Mouse (Mus musculus) embryonic facial prominence, embryonic 15.5 days (tissue): ENCODE data around the gene Zfp13. TPM values are rescaled to one million over a fixed set of nuclear protein-coding genes. Genes with fewer than 3 reads are reported as not detected.

Experiments
- ATAC-seq: fragments of 200-750 bp; cut with Nextera tagmentation; 2 replicates; pipeline ENCODE4 v1.8.0; 2017; ENCODE audit warnings: low read depth, moderate TSS enrichment; ENCODE audit not compliant: insufficient number of reproducible peaks, low FRiP score, low TSS enrichment
- H3K27ac ChIP-seq: fragments of 300-500 bp; sonication (generic); replicated peaks from 2 replicates; pipeline ENCODE4 v1.5.1; 2015; ENCODE audit warnings: mild to moderate bottlenecking, inconsistent platforms
- H3K27me3 ChIP-seq: fragments of 300-500 bp; sonication (generic); 2 replicates; pipeline ENCODE4 v1.6.1; 2015; ENCODE audit warnings: inconsistent platforms
- H3K36me3 ChIP-seq: fragments of 300-500 bp; sonication (generic); 2 replicates; pipeline ENCODE4 v1.6.1; 2015; ENCODE audit warnings: mild to moderate bottlenecking, inconsistent platforms
- H3K4me1 ChIP-seq: fragments of 300-500 bp; sonication (generic); 2 replicates; pipeline ENCODE4 v1.6.1; 2015; ENCODE audit warnings: inconsistent platforms
- H3K4me2 ChIP-seq: fragments of 300-500 bp; sonication (generic); replicated peaks from 2 replicates; pipeline ENCODE4 v1.6.1; 2015; ENCODE audit warnings: mild to moderate bottlenecking, inconsistent platforms
- H3K4me3 ChIP-seq: fragments of 300-500 bp; sonication (generic); replicated peaks from 2 replicates; pipeline ENCODE4 v1.5.1; 2015; ENCODE audit warnings: mild to moderate bottlenecking, inconsistent platforms
- H3K9ac ChIP-seq: fragments of 300-500 bp; sonication (generic); 2 replicates; pipeline ENCODE4 v1.6.1; 2015; ENCODE audit warnings: inconsistent platforms
- H3K9me3 ChIP-seq: fragments of 300-500 bp; sonication (generic); replicated peaks from 2 replicates; pipeline ENCODE4 v1.6.1; 2016; ENCODE audit warnings: inconsistent platforms
- WGBS: fragments of 180-500 bp; shearing (Covaris S2); methylation state at CpG from one replicate; pipeline ENCODE4 v1.1.7; 2015; 5-methylcytosine and 5-hydroxymethylcytosine counted together
- polyA plus RNA-seq: library from polyadenylated mRNA; unstranded; fragments of >200 nt; fragmentation: Nextera tagmentation; extraction: Ambion mirVana; gene quantifications from 2 replicates; pipeline ENCODE4 v1.2.1, GENCODE M21; 2015

Zfp13 gene
- 13.4 and 14.1 TPM in 2 replicates for polyA plus RNA-seq

DNA sequence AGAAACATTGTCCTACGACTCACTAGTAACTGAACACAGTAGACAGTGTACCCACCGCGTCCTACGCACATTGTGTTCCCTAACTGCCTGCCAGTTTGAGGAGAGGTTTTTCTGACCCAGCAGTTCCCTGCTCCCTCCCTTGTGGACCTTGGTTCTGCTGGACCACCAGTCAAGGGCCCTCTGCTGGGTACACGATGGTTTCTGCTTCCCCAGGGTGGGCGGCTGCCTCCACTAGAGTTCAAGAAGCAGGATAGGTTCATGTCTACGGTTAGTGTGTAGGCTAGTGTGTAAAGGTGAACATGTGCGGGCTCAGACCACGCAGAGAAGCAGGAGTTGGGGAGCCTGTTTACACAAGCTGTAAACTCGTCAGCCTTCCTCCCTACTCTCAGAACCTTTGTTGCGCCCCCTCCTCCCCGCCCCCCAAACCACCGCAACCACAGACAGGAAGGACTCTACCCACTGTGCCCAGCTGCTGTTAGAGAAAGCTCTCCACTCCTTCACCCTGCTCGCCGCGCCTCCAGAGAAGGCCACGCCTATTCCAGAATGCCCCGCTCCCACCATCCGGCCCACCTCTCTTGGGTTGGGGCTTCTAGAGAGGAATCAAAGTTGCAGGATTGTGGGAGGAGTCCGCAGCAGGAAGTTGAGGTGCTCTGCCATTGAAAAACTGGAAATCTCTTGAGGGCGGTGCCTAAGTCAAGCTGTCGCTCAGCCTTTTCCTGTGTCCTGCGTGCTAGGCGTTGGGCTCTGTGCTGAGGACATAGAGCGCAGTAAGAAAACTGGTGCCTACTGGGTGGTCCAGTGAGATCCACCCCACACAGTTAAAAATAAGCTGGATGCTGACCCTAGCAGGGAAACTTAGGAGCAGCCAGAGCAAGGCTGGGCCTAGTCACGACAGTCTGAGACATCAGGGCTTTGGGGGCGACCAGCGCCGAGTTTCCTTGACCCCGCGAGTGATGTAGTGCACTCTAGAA, at the start of gene Zfp13:
TSS of gene Zfp13 (minus strand) at position 906 of the 971 bp plus-strand sequence.
- 5% methylated on average over 31 of the region's 31 CpGs for WGBS

DNA sequence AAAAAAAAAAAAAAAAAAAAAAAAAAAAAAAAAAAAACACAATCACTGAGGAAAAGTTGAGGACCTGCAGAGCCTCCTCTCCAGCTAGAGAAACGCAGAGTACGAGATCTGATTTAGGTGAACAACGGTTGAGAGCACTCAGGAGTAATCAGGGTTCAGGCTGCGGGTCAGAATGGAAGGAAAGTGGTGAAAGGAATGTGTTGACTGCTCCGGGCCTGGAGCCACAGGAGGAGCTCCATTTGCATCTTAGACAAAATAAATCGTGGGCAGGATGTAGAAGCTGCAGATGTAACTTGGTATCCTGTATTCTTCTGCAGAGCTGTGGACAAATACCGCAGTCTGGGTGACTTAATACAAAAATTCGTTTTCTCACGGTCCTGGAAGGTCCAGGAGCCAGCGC, 46.6 kb upstream of the Zfp13 start:
- no peak overlapping the region for H3K9ac ChIP-seq
- H3K9me3 ChIP-seq = 0 out of 2 replicates have a peak, but pooled peaks cover 4% of the 10 kb centered on the region
- no peaks in the 10 kb centered on the region for H3K36me3 ChIP-seq
- H3K4me2 ChIP-seq = no peak overlapping the region
- 31% methylated on average over 10 of the region's 10 CpGs for WGBS
- peaks cover 35% of the 10 kb centered on the region for H3K27me3 ChIP-seq
- peaks cover 13% of the 10 kb centered on the region for H3K4me1 ChIP-seq
- H3K27ac ChIP-seq = no peak overlapping the region
- ATAC-seq = no peak
- no peak overlapping the region for H3K4me3 ChIP-seq

More for the DNA sequence above, at the start of gene Zfp13:
- ATAC-seq = peak; percentile 96
- Histone ChIP-seq H3K27me3 (no peaks in the 10 kb centered on the region), H3K9me3 (no peaks in the 10 kb centered on the region), H3K27ac (peak within 1 kb of the TSS; percentile 92), H3K36me3 (no peaks in the 10 kb centered on the region), H3K4me3 (peak within 1 kb of the TSS; percentile 48), H3K4me1 (peaks cover 18% of the 10 kb centered on the region), H3K9ac (peak within 1 kb of the TSS; percentile 54), H3K4me2 (peak within 1 kb of the TSS; percentile 78)

DNA sequence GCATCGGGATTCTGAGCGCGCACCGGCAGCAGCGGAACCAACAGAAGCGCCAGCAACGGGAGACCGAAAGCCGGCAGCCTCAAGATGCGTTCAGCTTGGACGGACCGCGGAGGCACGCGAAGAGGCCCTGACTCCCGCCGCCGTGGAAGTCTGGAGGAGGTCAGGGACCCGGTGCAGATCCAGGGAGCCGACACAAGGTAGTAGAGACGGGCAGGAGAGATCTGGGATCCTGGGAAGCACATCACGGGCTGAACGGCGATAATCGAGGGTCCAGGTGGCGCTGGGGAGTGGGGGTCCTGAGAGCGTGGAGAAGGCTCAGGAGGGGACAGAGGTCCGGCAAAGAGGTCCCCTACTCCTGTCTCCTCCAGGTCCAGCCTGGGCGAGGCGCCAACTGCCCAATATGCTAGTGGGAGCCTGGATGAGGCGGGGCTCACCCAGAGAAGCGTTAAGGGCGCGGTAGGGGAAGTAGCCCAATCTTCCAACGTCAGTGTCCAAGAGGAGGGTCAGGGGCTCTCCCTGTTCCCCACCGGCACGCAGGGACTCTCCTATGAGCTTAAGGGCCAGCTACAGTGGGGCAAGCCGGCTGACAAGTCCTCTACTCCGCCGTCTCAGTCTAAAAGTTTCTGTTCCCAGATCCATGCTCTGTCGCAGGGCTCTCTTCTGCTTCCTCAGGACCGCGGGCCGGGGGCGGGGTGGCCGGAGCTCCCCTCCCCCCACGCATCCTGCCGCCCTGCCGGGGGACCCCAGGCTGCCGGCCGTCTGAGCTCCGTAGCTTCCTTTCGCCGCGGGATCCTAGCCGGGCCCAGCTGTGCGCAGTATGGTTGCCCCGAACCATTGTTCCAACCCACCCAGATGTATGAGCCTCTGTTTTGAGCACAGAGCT, 45.6 kb upstream of the Zfp13 start, which contains the start of gene Mmp25:
TSS of gene Mmp25 (minus strand) at position 665 of the 883 bp plus-strand sequence.
- 0 out of 2 replicates have a peak, but pooled peaks cover 4% of the 10 kb centered on the region for H3K9me3 ChIP-seq
- H3K27me3 ChIP-seq = peaks cover 35% of the 10 kb centered on the region
- H3K9ac ChIP-seq = peak within 1 kb of the TSS; percentile 10
- peaks cover 13% of the 10 kb centered on the region for H3K4me1 ChIP-seq
- no peak within 1 kb of the TSS for H3K27ac ChIP-seq
- H3K4me2 ChIP-seq = peak within 1 kb of the TSS; percentile 82
- H3K36me3 ChIP-seq = no peaks in the 10 kb centered on the region
- 1% methylated on average over 58 of the region's 58 CpGs for WGBS
- peak within 1 kb of the TSS; percentile 46 for H3K4me3 ChIP-seq
- 0 out of 2 replicates have a peak, but pooled peaks have one; percentile 13 for ATAC-seq

DNA sequence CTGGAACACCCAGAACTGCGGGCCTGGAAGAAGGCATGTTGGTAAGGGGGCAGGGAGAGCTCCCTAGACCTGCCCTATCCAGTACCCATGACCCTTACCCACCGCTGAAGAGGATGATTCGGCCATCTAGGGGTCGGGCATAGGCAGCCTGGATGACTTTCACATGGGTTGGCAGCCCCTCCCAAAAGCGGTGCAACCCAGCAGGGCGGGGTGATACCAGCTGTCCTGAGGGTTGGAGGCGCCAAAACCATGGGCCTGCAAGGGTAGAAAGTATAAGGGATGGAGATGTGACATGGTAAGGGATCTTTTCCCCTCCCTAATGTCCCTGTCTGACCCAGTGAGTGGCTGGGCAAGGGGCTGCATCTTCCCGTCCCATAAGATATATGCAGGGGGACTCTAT, 32.0 kb upstream of the Zfp13 start:
- no peaks in the 10 kb centered on the region for H3K9me3 ChIP-seq
- H3K27me3 ChIP-seq = no peaks in the 10 kb centered on the region
- H3K9ac ChIP-seq = no peak overlapping the region
- WGBS = 74% methylated on average over 8 of the region's 8 CpGs
- H3K27ac ChIP-seq = no peak overlapping the region
- ATAC-seq = no peak
- no peaks in the 10 kb centered on the region for H3K36me3 ChIP-seq
- H3K4me3 ChIP-seq = no peak overlapping the region
- H3K4me2 ChIP-seq = no peak overlapping the region
- peaks cover 8% of the 10 kb centered on the region; the same call in 1 of the 2 replicates for H3K4me1 ChIP-seq

DNA sequence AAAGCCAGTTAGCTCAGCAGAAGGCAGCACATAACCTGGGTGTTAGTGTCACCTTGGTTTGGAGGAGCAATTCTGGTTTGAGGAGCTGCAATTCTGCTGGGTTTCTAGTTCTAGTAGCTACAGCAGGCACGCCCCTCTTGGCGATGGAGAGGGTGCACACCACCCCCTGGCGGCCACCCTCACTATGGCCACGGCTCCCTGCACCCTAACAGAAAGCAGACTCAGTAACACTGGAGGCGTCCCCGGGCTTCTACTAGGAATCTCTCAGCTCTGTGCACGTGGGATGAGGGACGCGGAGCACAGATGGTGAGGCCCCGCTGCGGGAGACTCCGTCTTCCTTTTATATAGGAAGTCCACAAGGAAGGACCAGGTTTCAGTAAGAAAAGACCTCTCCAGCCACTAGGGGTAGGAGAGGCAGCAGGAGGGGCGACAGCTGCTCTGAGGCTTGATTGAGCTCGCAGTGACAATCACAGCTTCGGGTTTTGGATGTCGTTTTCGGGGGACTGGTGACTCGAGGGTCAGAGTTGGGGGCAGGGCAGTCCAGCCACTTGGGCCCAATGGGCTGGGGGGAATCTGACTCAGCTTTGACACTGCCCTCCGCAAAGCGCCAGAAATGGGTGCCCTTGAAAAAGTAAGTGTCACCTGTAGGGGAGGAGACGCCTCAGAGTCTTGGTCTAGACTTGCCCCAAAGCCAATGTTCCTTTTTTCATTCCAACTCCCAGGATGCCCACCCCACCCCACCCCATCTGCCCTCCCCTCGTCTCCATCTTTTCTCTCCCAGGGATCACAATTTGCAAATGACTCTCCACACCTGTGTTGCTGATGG, 31.1 kb upstream of the Zfp13 start:
- Histone ChIP-seq H3K9ac (no peak overlapping the region), H3K36me3 (no peaks in the 10 kb centered on the region), H3K9me3 (no peaks in the 10 kb centered on the region)

DNA sequence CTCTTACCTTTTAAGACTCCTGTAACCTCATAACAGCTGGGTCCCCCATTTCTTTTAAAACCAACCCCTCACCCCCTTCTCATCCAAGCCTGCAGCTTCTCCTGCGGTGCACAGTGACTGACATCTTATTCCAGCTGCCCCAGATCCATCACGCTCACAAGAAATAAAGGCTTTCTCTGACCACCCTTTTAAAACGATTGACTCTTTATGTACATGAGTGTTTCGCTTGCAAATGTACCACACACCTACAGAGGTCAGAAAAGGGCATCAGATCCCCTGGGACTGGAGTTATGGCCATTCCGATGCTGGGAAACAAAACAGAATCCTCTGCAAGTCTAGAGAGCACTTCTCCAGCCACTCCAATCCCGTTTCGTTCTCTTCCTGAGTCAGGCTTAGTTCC, 28.5 kb upstream of the Zfp13 start:
- no peaks in the 10 kb centered on the region for H3K27me3 ChIP-seq
- H3K9me3 ChIP-seq = no peaks in the 10 kb centered on the region
- ATAC-seq = no peak
- no peak overlapping the region for H3K9ac ChIP-seq
- H3K36me3 ChIP-seq = no peaks in the 10 kb centered on the region
- H3K27ac ChIP-seq = no peak overlapping the region
- H3K4me1 ChIP-seq = peaks cover 8% of the 10 kb centered on the region; the same call in 1 of the 2 replicates
- H3K4me2 ChIP-seq = no peak overlapping the region
- no peak overlapping the region for H3K4me3 ChIP-seq
- WGBS = 39% methylated on average over 7 of the region's 7 CpGs

More for the DNA sequence above, 31.1 kb upstream of the Zfp13 start:
- peaks cover 8% of the 10 kb centered on the region; the same call in 1 of the 2 replicates for H3K4me1 ChIP-seq
- WGBS = 15% methylated on average over 22 of the region's 22 CpGs
- no peak overlapping the region for H3K27ac ChIP-seq
- no peaks in the 10 kb centered on the region for H3K27me3 ChIP-seq
- H3K4me2 ChIP-seq = peak overlapping the region; percentile 51
- peak overlapping the region; percentile 24 for H3K4me3 ChIP-seq
- ATAC-seq = peak; percentile 79

DNA sequence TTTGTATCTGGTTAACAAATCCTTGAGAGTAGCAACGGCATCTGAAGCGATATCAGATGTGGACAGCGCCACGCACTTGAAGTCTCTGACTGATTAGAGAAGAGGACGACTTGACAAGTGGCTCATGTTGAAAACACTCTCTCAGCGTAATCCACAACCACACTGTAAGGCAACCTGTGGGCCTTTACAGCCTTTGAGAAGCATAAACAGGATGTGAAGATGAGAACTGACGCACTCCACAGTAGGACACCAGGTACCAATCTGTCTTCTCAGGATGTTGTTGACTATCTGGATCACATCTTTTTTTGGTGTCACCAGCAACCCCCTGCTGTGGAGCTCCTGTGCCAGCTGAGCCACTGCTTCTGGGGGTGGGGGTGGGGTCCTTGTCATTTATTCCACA, 21.1 kb upstream of the Zfp13 start:
- H3K9ac ChIP-seq = no peak overlapping the region
- peaks cover 14% of the 10 kb centered on the region; the same call in 1 of the 2 replicates for H3K27me3 ChIP-seq
- no peak overlapping the region for H3K4me3 ChIP-seq
- no peaks in the 10 kb centered on the region for H3K4me1 ChIP-seq
- WGBS = 72% methylated on average over 7 of the region's 7 CpGs
- no peaks in the 10 kb centered on the region for H3K36me3 ChIP-seq
- ATAC-seq = no peak
- H3K4me2 ChIP-seq = no peak overlapping the region
- H3K9me3 ChIP-seq = no peaks in the 10 kb centered on the region
- H3K27ac ChIP-seq = no peak overlapping the region

DNA sequence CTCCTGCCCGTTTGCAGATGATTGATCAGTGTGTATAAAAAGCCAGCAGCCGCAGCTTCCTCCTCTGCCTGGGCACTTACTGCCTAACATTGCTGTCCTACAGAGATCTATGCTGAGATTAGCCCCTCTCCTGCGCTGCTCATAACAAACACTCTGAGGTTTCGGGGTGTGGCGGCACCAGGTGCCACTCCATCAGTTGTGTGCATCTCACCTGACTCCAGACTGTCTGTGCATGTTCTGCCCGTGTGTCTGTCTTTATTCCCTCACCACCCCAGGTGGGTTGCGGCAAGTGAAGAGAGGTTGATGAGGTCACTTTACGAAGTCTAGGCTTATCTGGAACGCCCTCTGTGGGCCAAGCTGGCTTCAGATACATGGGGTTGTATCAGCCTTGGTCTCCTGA, 17.8 kb upstream of the Zfp13 start:
- H3K4me1 ChIP-seq = no peaks in the 10 kb centered on the region
- no peak overlapping the region for H3K9ac ChIP-seq
- H3K27me3 ChIP-seq = peaks cover 14% of the 10 kb centered on the region; the same call in 1 of the 2 replicates
- no peak for ATAC-seq
- no peaks in the 10 kb centered on the region for H3K36me3 ChIP-seq
- 51% methylated on average over 9 of the region's 9 CpGs for WGBS
- H3K9me3 ChIP-seq = no peaks in the 10 kb centered on the region
- H3K27ac ChIP-seq = no peak overlapping the region
- no peak overlapping the region for H3K4me3 ChIP-seq
- H3K4me2 ChIP-seq = no peak overlapping the region

DNA sequence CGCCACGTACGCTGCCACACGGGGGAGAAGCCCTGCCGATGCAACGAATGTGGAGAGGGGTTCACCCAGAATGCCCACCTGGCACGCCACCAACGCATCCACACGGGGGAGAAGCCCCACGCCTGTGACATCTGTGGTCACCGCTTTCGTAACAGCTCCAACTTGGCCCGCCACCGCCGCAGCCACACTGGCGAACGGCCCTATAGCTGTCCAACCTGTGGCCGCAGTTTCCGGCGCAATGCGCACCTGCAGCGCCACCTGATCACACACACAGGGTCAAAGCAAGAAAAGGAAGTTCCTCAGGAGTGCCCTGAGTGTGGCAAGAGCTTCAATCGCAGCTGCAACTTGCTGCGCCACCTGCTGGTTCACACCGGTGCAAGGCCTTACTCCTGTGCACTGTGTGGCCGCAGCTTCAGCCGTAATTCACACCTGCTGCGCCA, 11.1 kb upstream of the Zfp13 start:
- H3K9me3 ChIP-seq = no peaks in the 10 kb centered on the region
- no peak overlapping the region for H3K9ac ChIP-seq
- no peak overlapping the region for H3K27ac ChIP-seq
- 0 out of 2 replicates have a peak, but pooled peaks have one; percentile 43 for ATAC-seq
- 83% methylated on average over 28 of the region's 28 CpGs for WGBS
- no peaks in the 10 kb centered on the region for H3K27me3 ChIP-seq
- no peak overlapping the region for H3K4me3 ChIP-seq
- no peaks in the 10 kb centered on the region for H3K4me1 ChIP-seq
- H3K4me2 ChIP-seq = no peak overlapping the region
- H3K36me3 ChIP-seq = no peaks in the 10 kb centered on the region

DNA sequence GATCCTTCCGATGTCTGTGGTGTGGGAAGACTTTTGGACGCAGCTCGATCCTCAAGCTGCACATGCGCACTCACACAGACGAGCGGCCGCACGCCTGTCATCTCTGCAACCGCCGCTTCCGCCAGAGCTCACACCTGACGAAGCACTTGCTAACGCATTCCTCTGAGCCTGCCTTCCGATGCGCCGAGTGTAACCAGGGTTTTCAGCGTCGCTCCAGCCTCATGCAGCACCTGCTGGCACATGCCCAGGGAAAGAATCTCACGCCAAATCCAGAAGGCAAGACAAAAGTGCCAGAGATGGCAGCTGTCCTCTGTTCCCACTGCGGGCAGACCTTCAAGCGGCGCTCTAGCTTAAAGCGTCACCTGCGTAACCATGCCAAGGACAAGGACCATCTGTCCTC, 10.3 kb upstream of the Zfp13 start:
- Histone ChIP-seq H3K27me3 (no peaks in the 10 kb centered on the region), H3K9ac (no peak overlapping the region), H3K36me3 (no peaks in the 10 kb centered on the region), H3K4me1 (no peaks in the 10 kb centered on the region), H3K27ac (no peak overlapping the region), H3K4me2 (no peak overlapping the region), H3K9me3 (no peaks in the 10 kb centered on the region), H3K4me3 (no peak overlapping the region)
- ATAC-seq = no peak
- WGBS = 86% methylated on average over 24 of the region's 24 CpGs
